Mouse (Mus musculus) ovary, postnatal 10 days (tissue): Measurements from ENCODE around the gene Glod4.

Source experiments
- DNase-seq: peaks from one replicate; pipeline ENCODE4 v3.0.0; 2022; ENCODE audit warnings: low spot score

Glod4 gene

DNA sequence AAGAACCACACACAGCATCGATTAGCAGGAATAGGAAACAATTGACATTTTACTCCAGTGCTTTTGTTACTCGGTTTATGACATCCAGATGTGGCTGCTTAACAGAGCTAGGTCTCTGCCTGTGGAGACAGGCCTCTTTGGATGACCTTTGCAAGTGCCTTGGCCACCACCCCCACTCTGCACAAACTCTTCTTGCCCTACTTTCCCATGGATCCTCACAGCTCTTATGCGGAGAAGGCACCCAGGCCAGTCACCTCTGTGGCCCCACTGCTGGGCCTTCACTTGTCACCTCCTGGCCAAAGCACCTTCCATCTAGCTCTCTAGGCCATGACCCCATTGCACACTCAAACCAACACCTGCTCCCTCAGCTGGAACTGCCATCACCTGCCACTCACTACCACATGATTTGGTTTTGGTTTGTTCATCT is 159.6 kb downstream of the Glod4 start:
- DNase-seq: no peak

GRCm38 (mm10) chr11:76081048-76081640 is 162.4 kb downstream of the Glod4 start:
- DNase-seq: no peak

DNA sequence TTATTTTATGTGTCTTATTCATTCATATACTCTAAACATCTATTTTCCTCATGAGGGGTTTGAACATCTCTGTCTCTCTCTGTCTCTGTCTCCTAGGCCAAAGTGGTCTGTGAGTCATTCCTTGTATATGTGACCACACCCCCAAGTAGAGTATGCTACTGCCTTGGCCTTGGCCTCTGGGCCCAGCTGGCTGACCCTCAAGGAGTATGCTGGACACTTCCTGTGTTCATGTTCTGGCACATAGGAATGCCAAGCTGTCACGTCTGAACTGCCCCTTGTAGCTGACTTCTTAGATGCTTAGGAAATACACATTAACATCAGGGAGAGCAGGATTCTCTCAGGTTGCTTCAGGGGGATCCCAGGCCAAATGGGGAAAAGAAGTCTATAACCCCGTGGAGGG is 163.2 kb downstream of the Glod4 start:
- DNase-seq: no peak

- no peak for DNase-seq
Measured at GRCm38 (mm10) chr11:76077341-76077740, 166.2 kb downstream of the Glod4 start.

DNA sequence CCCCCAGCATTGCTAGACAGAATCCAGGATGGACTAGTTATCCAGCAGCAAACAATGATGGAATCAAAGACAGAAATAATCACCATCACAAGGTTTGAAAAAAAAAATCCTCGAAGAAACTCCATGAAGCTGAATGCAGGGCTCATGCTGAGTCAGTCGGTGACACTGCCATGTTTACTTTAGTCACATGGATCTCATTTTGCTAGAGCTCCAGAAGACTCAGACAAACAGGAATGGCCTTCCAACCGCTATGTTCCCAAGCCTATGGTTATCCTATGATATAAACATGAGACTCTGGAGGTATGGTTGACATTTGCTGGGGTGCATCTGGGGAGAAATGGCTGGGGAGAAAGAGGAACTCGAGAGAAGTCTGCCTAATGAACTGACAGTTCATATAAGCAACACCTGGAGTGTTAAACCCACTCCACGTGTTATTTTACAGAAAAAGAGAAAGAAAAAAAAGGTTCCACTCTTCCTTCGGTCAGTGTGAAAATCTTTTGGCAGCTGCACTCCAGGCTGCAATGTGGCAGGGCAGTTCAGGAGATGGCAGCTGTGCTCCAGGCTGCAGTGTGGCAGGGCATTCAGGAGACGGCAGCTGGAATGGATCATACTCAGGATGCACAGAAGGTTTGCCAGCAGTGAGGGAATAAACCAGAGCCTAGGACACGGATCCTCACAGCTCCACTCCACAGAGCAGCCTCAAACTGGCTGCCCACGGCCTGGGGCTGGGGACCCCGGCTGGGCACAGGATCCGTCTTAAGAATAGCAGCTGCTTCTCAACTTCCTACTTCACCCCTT is 169.0 kb downstream of the Glod4 start:
- no peak for DNase-seq
